Mouse (Mus musculus): Measurements from ENCODE around the gene Tbc1d9b.

The Tbc1d9b gene

GRCm38 (mm10) chr11:50212060-50212739 lies 81.0 kb downstream of the Tbc1d9b start:
- DNase-seq = no peak

GRCm38 (mm10) chr11:50212848-50213758 lies 81.9 kb downstream of the Tbc1d9b start:
- DNase-seq = no peak

DNA sequence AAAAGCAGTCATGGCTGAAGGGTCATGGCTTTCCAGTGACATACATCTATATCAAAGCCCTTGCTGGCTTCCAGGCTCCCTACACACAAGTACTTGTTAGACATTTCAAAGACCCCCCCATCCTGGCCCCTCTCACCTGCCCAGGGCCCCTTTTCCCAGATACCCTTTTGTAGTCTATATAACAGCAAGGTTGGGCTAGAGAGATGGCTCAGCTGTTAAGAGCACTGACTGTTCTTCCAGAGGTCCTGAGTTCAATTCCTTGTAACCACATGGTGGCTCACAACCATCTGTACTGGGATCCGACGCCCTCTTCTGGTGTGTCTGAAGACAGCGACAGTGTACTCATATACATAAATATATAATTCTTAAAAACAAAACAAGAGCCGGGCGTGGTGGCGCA lies 83.4 kb downstream of the Tbc1d9b start:
- no peak for DNase-seq

- no peak for DNase-seq
These were observed 84.4 kb downstream of the Tbc1d9b start for GRCm38 (mm10) chr11:50215633-50216032.

DNA sequence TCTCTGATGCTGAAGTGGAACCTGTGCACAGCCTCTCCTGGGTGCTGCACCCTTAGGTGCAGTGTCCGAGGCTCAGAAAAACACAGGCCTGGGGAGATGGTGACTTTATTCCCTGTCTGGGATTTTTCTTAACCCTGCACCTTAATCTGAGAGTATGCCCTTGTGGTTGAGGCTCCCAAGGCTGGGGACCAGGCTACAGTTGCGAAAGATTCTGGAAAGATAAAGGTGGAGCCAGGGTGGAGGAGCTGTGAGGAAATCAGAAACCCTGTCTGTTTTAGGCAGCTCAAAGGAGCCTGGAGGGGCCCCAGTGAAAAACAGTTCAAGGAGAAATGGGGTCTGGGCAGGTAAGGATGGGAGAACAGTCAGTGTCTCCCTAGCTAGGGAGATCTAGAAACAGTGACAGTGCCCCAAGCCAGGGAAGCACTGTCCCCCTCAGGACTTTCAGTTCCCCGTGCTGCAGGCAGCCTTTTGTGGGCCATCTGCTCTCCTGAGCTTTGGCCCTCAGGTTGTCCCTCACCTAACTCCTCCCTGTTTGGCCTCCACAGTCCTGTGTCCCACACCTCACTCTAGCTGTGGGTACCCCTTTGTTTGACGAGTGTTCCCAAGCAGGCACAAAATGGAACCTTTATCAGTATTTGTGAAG lies 85.6 kb downstream of the Tbc1d9b start:
- DNase-seq = no peak

- no peak for DNase-seq
These were observed 86.6 kb downstream of the Tbc1d9b start for GRCm38 (mm10) chr11:50217811-50218210.

DNA sequence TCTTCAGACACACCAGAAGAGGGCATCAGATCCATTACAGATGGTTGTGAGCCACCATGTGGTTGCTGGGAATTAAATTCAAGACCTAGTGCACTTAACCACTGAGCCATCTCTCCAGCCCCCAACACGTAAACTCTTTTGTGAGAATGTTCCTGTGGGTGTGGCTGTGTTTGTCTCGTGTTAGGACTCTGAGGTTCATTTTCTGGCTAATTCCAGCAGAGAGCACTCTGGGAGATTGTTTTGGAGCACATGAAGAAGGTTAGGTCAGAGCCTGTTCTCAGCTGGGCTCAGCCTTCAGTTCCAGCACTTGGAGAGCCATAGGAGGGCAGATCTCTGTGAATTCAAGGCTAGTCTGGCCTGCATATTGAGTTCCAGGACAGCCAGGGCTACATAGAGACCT lies 88.6 kb downstream of the Tbc1d9b start:
- no peak for DNase-seq
